Mouse (Mus musculus): ENCODE data around the gene Fitm1. TPM values are rescaled to one million over a fixed set of nuclear protein-coding genes. Genes with fewer than 3 reads are reported as not detected.
A peak's percentile ranks its signal among the peaks of the same experiment; 100 is the strongest.

Gene Fitm1
- 36.5 and 46.9 TPM in 2 replicates for polyA plus RNA-seq (2014; fragmentation: Nextera tagmentation; extraction: Ambion mirVana)

GRCm38 (mm10) chr14:55575302-55575701 lies at the start of gene Fitm1:
Fitm1 (plus strand) TSS chr14:55575617.
- 0 out of 2 replicates have a peak, but pooled peaks cover 3% of the 10 kb centered on the region for H3K4me1 ChIP-seq (ENCODE audit: control insufficient read depth, insufficient read depth, low read length)
- 0 out of 2 replicates have a peak within 1 kb of the TSS, but pooled peaks have one; percentile 35 for H3K9ac ChIP-seq (ENCODE audit: low read depth, low read length)
- WGBS, result 67% methylated on average over 8 of the region's 8 CpGs
- no peaks in the 10 kb centered on the region for H3K27me3 ChIP-seq (replicated peaks; ENCODE audit: control insufficient read depth, insufficient read depth, low read length)
- peaks cover 4% of the 10 kb centered on the region; the same call in 1 of the 2 replicates for H3K36me3 ChIP-seq (ENCODE audit: control insufficient read depth, insufficient read depth, low read length)
- DNase-seq (ENCODE audit: low spot score) (peak; percentile 51), ATAC-seq (ENCODE audit: low read depth) (peak; percentile 41; the same call in 1 of the 2 replicates)
- no peak within 1 kb of the TSS for H3K4me2 ChIP-seq (ENCODE audit: low read depth, low read length)
- H3K27ac ChIP-seq (replicated peaks; ENCODE audit: low read depth, low read length), result no peak within 1 kb of the TSS
- no peaks in the 10 kb centered on the region for H3K9me3 ChIP-seq (ENCODE audit: control insufficient read depth, low read length)
- H3K4me3 ChIP-seq (ENCODE audit: low read depth, low read length), result peak within 1 kb of the TSS; percentile 20

DNA sequence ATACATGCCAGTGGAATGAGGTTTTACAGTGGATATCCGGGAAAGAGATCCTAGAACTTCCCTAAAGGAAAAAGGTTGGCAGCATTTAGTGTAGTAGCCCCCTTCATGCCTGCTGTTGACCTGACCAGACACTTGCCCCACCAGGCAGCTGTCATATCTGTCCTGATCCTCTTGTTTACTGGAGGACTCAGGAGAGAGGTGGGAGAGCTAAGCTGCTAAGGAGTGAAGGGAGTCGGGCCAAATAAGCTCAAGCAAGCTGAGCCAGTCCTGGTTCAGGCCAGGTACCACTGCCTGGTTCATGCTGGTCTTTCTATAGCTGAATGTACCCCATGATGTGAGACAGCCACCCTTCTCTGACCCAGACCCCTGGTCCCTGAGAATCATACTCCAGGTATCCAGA lies 48.7 kb upstream of the Fitm1 start:
- no peaks in the 10 kb centered on the region for H3K9me3 ChIP-seq (ENCODE audit: control insufficient read depth, low read length)
- H3K4me1 ChIP-seq (ENCODE audit: control insufficient read depth, insufficient read depth, low read length), result no peaks in the 10 kb centered on the region
- no peak overlapping the region for H3K4me3 ChIP-seq (ENCODE audit: low read depth, low read length)
- no peak overlapping the region for H3K4me2 ChIP-seq (ENCODE audit: low read depth, low read length)
- ATAC-seq (ENCODE audit: low read depth) (no peak), DNase-seq (ENCODE audit: low spot score) (no peak)
- no peaks in the 10 kb centered on the region for H3K36me3 ChIP-seq (ENCODE audit: control insufficient read depth, insufficient read depth, low read length)
- no peak overlapping the region for H3K27ac ChIP-seq (replicated peaks; ENCODE audit: low read depth, low read length)
- 83% methylated on average over 2 of the region's 2 CpGs for WGBS
- peaks cover 16% of the 10 kb centered on the region; the same call in 1 of the 2 replicates for H3K27me3 ChIP-seq (replicated peaks; ENCODE audit: control insufficient read depth, insufficient read depth, low read length)
- no peak overlapping the region for H3K9ac ChIP-seq (ENCODE audit: low read depth, low read length)

DNA sequence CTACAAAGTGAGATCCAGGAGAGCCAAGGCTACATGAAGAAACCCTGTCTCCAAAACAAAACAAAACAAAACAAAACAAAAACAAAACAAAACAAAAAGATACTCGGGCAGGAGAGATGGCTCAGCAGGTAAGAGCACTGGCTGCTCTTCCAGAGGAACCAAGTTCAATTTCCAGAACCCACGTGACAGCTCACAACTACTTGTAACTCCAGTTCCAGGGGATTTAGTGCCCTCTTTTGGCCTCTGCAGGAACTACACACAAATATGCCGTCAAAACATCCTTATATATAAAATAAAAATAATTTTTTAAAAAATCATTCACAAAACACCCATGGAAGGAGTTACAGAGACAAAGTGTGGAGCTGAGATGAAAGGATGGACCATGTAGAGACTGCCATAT lies 47.5 kb upstream of the Fitm1 start:
- no peaks in the 10 kb centered on the region for H3K4me1 ChIP-seq (ENCODE audit: control insufficient read depth, insufficient read depth, low read length)
- ATAC-seq (ENCODE audit: low read depth) (no peak), DNase-seq (ENCODE audit: low spot score) (peak; percentile 28)
- H3K27ac ChIP-seq (replicated peaks; ENCODE audit: low read depth, low read length), result no peak overlapping the region
- no peak overlapping the region for H3K9ac ChIP-seq (ENCODE audit: low read depth, low read length)
- no peaks in the 10 kb centered on the region for H3K9me3 ChIP-seq (ENCODE audit: control insufficient read depth, low read length)
- peaks cover 8% of the 10 kb centered on the region; the same call in 1 of the 2 replicates for H3K27me3 ChIP-seq (replicated peaks; ENCODE audit: control insufficient read depth, insufficient read depth, low read length)
- H3K36me3 ChIP-seq (ENCODE audit: control insufficient read depth, insufficient read depth, low read length), result no peaks in the 10 kb centered on the region
- 19% methylated on average over 3 of the region's 3 CpGs for WGBS
- no peak overlapping the region for H3K4me3 ChIP-seq (ENCODE audit: low read depth, low read length)
- H3K4me2 ChIP-seq (ENCODE audit: low read depth, low read length), result no peak overlapping the region

- Histone ChIP-seq H3K27ac (replicated peaks; ENCODE audit: low read depth, low read length) (no peak overlapping the region), H3K4me3 (ENCODE audit: low read depth, low read length) (no peak overlapping the region), H3K9ac (ENCODE audit: low read depth, low read length) (no peak overlapping the region), H3K36me3 (ENCODE audit: control insufficient read depth, insufficient read depth, low read length) (no peaks in the 10 kb centered on the region), H3K4me1 (ENCODE audit: control insufficient read depth, insufficient read depth, low read length) (peaks cover 3% of the 10 kb centered on the region), H3K4me2 (ENCODE audit: low read depth, low read length) (no peak overlapping the region), H3K9me3 (ENCODE audit: control insufficient read depth, low read length) (no peaks in the 10 kb centered on the region), H3K27me3 (replicated peaks; ENCODE audit: control insufficient read depth, insufficient read depth, low read length) (0 out of 2 replicates have a peak, but pooled peaks cover 3% of the 10 kb centered on the region)
- DNase-seq (ENCODE audit: low spot score), result peak; percentile 11
- ATAC-seq (ENCODE audit: low read depth), result no peak
- 52% methylated on average over 6 of the region's 6 CpGs for WGBS
These were observed 39.2 kb upstream of the Fitm1 start for GRCm38 (mm10) chr14:55536116-55536745.

GRCm38 (mm10) chr14:55540067-55540786 lies 35.2 kb upstream of the Fitm1 start, which contains the start of gene Pck2:
Pck2 (plus strand) TSS chr14:55540266.
- H3K27me3 ChIP-seq (replicated peaks; ENCODE audit: control insufficient read depth, insufficient read depth, low read length), result 0 out of 2 replicates have a peak, but pooled peaks cover 3% of the 10 kb centered on the region
- peak within 1 kb of the TSS; percentile 54 for H3K4me3 ChIP-seq (ENCODE audit: low read depth, low read length)
- H3K4me2 ChIP-seq (ENCODE audit: low read depth, low read length), result peak within 1 kb of the TSS; percentile 54
- peaks cover 24% of the 10 kb centered on the region; the same call in 1 of the 2 replicates for H3K36me3 ChIP-seq (ENCODE audit: control insufficient read depth, insufficient read depth, low read length)
- under 1% methylated on average over 32 of the region's 32 CpGs for WGBS
- H3K4me1 ChIP-seq (ENCODE audit: control insufficient read depth, insufficient read depth, low read length), result peaks cover 6% of the 10 kb centered on the region
- ATAC-seq (ENCODE audit: low read depth) (peak; percentile 91), DNase-seq (ENCODE audit: low spot score) (peak; percentile 95)
- peak within 1 kb of the TSS; percentile 83 for H3K27ac ChIP-seq (replicated peaks; ENCODE audit: low read depth, low read length)
- H3K9ac ChIP-seq (ENCODE audit: low read depth, low read length), result peak within 1 kb of the TSS; percentile 73
- H3K9me3 ChIP-seq (ENCODE audit: control insufficient read depth, low read length), result no peaks in the 10 kb centered on the region

DNA sequence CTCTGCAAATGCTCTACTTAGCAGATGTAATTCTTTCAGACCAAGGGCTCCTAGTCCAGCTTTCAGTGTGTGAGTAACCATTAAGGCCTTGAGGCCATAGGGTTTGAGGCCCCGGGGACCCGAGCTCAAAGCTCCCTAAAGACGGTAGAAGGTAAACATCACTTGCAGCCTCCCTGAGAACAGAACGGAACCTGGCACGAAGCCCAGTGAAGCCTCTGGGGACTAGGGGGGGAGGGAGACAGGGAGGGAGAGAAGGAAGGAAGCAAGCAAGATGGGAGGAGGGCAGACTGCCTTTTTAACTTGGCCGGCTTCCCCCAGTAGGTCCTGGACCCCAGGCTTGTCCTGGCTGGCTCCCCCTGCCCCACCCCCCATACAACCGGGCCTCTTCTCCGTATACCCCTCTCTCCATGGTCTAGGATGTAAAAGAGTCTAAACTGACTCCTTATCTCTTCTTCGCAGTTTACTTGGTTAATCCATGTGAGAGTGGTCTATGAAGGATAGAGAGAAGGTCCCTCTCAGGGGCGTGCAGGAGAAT lies 34.6 kb upstream of the Fitm1 start:
- Histone ChIP-seq H3K36me3 (ENCODE audit: control insufficient read depth, insufficient read depth, low read length) (peaks cover 28% of the 10 kb centered on the region; the same call in 1 of the 2 replicates), H3K4me2 (ENCODE audit: low read depth, low read length) (peak overlapping the region; percentile 54), H3K9me3 (ENCODE audit: control insufficient read depth, low read length) (no peaks in the 10 kb centered on the region), H3K27me3 (replicated peaks; ENCODE audit: control insufficient read depth, insufficient read depth, low read length) (0 out of 2 replicates have a peak, but pooled peaks cover 3% of the 10 kb centered on the region), H3K27ac (replicated peaks; ENCODE audit: low read depth, low read length) (peak overlapping the region; percentile 83), H3K9ac (ENCODE audit: low read depth, low read length) (peak overlapping the region; percentile 73), H3K4me1 (ENCODE audit: control insufficient read depth, insufficient read depth, low read length) (peaks cover 6% of the 10 kb centered on the region), H3K4me3 (ENCODE audit: low read depth, low read length) (peak overlapping the region; percentile 54)
- DNase-seq (ENCODE audit: low spot score) (peak; percentile 77), ATAC-seq (ENCODE audit: low read depth) (peak; percentile 44)
- WGBS, result 5% methylated on average over 10 of the region's 10 CpGs

DNA sequence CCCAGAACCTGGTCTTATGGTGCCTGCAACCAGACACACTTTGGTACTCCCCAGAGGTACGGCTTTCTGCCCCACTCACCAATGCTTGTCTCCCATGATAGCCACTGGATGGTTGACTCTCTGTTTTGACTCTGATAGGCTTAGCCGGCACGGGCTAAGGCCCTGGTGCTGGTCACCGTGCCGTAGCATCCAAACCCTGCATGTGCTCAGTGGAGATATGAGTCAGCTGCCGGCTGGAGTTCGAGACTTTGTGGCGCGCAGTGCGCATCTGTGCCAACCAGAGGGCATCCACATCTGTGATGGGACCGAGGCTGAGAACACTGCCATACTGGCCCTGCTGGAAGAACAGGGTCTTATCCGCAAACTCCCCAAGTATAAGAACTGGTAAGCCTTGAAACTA lies 33.1 kb upstream of the Fitm1 start:
- 97% methylated on average over 12 of the region's 12 CpGs for WGBS
- Histone ChIP-seq H3K27ac (replicated peaks; ENCODE audit: low read depth, low read length) (no peak overlapping the region), H3K9me3 (ENCODE audit: control insufficient read depth, low read length) (no peaks in the 10 kb centered on the region), H3K27me3 (replicated peaks; ENCODE audit: control insufficient read depth, insufficient read depth, low read length) (no peaks in the 10 kb centered on the region), H3K4me3 (ENCODE audit: low read depth, low read length) (no peak overlapping the region), H3K4me1 (ENCODE audit: control insufficient read depth, insufficient read depth, low read length) (peaks cover 6% of the 10 kb centered on the region), H3K9ac (ENCODE audit: low read depth, low read length) (no peak overlapping the region), H3K4me2 (ENCODE audit: low read depth, low read length) (no peak overlapping the region), H3K36me3 (ENCODE audit: control insufficient read depth, insufficient read depth, low read length) (peaks cover 41% of the 10 kb centered on the region)
- ATAC-seq (ENCODE audit: low read depth), result no peak
- no peak for DNase-seq (ENCODE audit: low spot score)

GRCm38 (mm10) chr14:55544334-55544733 lies 31.1 kb upstream of the Fitm1 start:
- Histone ChIP-seq H3K36me3 (ENCODE audit: control insufficient read depth, insufficient read depth, low read length) (peaks cover 61% of the 10 kb centered on the region), H3K4me2 (ENCODE audit: low read depth, low read length) (no peak overlapping the region), H3K27me3 (replicated peaks; ENCODE audit: control insufficient read depth, insufficient read depth, low read length) (no peaks in the 10 kb centered on the region), H3K9ac (ENCODE audit: low read depth, low read length) (no peak overlapping the region), H3K4me1 (ENCODE audit: control insufficient read depth, insufficient read depth, low read length) (peaks cover 6% of the 10 kb centered on the region), H3K9me3 (ENCODE audit: control insufficient read depth, low read length) (no peaks in the 10 kb centered on the region), H3K4me3 (ENCODE audit: low read depth, low read length) (no peak overlapping the region), H3K27ac (replicated peaks; ENCODE audit: low read depth, low read length) (no peak overlapping the region)
- WGBS, result 78% methylated on average over 9 of the region's 9 CpGs
- ATAC-seq (ENCODE audit: low read depth), result no peak
- no peak for DNase-seq (ENCODE audit: low spot score)
